Mouse (Mus musculus) C2C12 (cell line): ENCODE data around the gene Tfb2m.

Source experiments
- CEBPB ChIP-seq: IDR thresholded peaks from one replicate; pipeline ENCODE4 v1.6.1; 2011; ENCODE audit warnings: low read depth, mild to moderate bottlenecking, control low read depth, moderate library complexity
- CTCF ChIP-seq: IDR thresholded peaks from one replicate; pipeline ENCODE4 v1.5.1; 2011; ENCODE audit not compliant: control insufficient read depth, insufficient read depth, insufficient read length
- FOSL1 ChIP-seq: IDR thresholded peaks from one replicate; pipeline ENCODE4 v1.8.0; 2011; ENCODE audit warnings: mild to moderate bottlenecking, low read length; ENCODE audit not compliant: poor library complexity, insufficient read depth, severe bottlenecking
- MAX ChIP-seq: IDR thresholded peaks from one replicate; pipeline ENCODE4 v1.6.1; 2011; ENCODE audit warnings: mild to moderate bottlenecking, control low read depth
- MYOD1 ChIP-seq: IDR thresholded peaks from one replicate; pipeline ENCODE4 v1.6.1; 2011; ENCODE audit warnings: low read depth; ENCODE audit not compliant: control insufficient read depth, insufficient read length
- MYOG ChIP-seq: IDR thresholded peaks from one replicate; pipeline ENCODE4 v1.6.1; 2011; ENCODE audit not compliant: control insufficient read depth, insufficient read length; ENCODE audit errors: extremely low read depth
- USF1 ChIP-seq: IDR thresholded peaks from one replicate; pipeline ENCODE4 v1.6.1; 2011; ENCODE audit warnings: low read depth, mild to moderate bottlenecking, control low read depth, moderate library complexity

DNA sequence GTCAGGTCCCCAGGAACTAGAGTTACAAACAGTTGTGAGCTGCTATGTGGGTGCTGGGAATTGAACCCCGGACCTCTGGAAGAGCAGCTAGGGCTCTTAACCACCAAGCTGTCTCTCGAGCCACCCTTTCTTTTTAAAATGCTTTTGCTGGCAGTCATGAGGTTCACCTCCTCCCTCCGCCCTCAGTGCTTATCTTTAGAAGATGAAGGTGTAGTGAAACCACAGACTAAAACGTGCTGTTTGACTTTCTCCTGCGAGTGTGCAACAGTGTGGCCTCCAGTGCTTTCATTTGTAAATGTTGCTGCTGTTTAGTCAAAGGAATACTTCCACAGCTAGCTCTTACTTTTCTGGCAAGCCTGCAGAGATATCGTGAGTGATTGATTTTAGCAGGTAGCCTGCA, 32.6 kb upstream of the Tfb2m start:
- no peak for TF ChIP-seq CTCF
- no peak for TF ChIP-seq USF1
- TF ChIP-seq MYOD1: no peak
- TF ChIP-seq MAX: no peak
- TF ChIP-seq FOSL1: no peak
- TF ChIP-seq MYOG: no peak
- no peak for TF ChIP-seq CEBPB
